Mouse (Mus musculus) right cerebral cortex, postnatal 4 days (tissue): ENCODE data around the gene Gm20388.

Experiments used
- DNase-seq: peaks from one replicate; pipeline ENCODE4 v3.0.0-alpha.2; 2022

Gene Gm20388

GRCm38 (mm10) chr8:120407701-120408240 is 497.1 kb downstream of the Gm20388 start:
- no peak for DNase-seq

GRCm38 (mm10) chr8:120408241-120409215 is 497.9 kb downstream of the Gm20388 start:
- no peak for DNase-seq

- DNase-seq, result no peak
Measured at GRCm38 (mm10) chr8:120409371-120410013, 498.9 kb downstream of the Gm20388 start.

GRCm38 (mm10) chr8:120411059-120411458 is 500.4 kb downstream of the Gm20388 start:
- no peak for DNase-seq

DNA sequence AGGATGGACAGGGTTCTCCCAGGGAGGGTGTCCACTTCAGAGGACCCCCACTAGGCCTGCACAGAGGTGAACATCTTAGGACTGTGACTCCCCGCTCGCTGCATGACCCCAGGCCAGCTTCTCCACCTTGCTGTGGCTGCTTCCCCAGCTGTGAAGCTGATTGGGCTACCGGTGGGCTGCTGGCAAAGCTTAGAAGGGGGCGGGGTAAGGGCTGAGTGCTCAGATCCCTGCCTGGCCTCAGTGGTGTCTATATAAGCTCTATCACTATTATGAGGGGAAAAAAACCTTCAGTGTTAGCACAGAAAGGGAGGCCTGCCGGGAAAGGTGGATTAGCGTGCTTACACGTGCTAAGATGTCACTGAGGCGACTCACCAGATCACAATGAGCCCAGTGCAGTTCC is 501.2 kb downstream of the Gm20388 start:
- no peak for DNase-seq

DNA sequence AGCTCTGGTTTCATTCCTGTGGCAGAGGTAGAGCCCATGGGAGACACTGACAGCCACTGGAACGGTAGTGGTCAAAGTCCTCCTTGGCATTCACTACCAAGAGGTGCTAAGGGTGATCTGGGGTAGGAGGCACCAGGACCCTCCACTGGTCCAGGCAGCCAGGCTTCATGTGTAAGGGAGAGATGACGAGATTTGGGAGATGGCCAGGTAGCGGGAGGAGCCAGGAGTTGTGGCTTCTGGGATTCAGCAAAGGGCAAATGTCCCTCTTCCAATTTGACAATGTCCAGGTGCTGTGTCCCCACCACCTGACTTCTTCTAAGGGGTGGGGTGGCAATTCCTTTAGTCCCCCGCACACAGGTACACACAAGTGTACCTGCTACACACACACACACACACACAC is 501.7 kb downstream of the Gm20388 start:
- no peak for DNase-seq

GRCm38 (mm10) chr8:120412911-120413625 is 502.4 kb downstream of the Gm20388 start:
- peak; percentile 48 for DNase-seq

DNA sequence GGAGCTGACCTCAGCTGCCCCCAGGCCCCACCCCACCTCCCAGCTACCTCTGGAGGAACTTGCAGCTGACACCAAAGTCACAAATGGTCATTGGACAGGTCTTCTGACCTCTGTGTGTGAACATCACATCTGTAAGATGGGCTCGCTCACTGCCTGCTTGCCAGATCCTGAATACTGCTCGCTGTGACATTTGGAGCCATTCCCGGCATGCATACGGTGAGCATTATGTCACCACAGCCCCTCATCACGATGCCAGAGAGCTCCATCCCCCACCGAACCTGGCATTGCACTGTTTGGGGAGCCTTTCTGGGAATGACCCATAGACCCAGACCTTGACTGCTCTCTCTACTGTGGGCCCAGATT is 503.0 kb downstream of the Gm20388 start:
- DNase-seq, result no peak

DNA sequence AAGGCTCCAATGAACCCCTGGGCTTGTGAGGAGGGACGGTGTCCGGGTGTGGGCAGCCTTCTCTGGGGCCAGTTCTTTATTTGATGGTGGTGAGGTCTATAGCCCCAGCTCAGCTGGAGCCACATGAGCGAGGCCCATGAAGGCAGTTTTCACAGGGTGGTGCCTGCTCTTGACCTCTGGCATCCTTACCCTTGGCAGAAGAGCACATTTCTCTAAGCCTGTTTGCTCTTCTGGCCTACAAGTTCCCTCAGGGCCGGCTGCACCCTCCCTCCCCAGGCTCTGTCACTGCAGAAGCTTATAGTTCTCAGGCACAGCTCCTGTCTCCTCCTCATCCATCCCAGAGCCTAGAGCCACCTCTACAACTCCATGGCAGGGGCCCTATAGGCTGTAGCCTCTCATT is 503.6 kb downstream of the Gm20388 start:
- DNase-seq, result no peak

- no peak for DNase-seq
Measured at GRCm38 (mm10) chr8:120415474-120415873, 504.8 kb downstream of the Gm20388 start.

DNA sequence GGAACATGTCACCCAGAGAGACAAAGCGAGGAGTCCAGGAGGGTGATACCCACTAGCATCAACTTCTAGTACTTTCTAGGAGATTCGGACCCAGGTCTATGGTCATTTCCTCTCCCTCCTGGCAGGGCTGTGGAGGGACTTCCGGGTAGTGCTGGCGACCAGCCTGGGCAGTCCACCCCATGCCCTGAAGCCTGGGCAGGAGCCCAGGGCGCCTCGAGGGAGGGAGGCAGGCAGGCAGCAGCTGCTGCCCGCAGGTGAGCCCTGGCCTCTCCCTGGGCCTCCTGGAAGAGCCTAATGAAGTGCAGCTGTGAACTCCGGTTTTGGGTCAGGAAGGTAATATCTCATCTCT is 505.5 kb downstream of the Gm20388 start:
- DNase-seq, result no peak

GRCm38 (mm10) chr8:120416522-120417394 is 506.1 kb downstream of the Gm20388 start:
- peak; percentile 74 for DNase-seq

- no peak for DNase-seq
Measured at GRCm38 (mm10) chr8:120418188-120418587, 507.5 kb downstream of the Gm20388 start.

GRCm38 (mm10) chr8:120419675-120420074 is 509.0 kb downstream of the Gm20388 start:
- no peak for DNase-seq

- DNase-seq, result no peak
Measured at GRCm38 (mm10) chr8:120420226-120420625, 509.6 kb downstream of the Gm20388 start.

DNA sequence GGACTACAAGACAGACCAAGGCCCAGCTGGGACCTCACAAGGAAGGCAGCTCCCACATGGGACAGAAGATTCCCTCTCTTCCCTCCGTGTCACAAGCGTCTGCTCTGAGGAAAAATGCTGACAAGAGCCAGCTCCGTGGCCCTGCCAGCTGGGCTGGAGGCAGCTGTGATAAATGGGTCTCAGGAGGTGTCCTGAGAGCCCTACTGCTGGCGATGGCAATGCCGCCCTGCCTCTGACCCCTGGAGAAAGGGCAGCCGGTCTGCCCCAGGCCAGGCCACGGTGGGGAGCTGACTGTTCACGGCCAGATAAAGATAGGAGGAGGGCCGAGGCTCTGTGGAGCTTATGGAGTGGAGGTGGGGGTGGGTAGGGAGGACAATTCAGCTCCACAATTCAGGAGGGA is 511.0 kb downstream of the Gm20388 start:
- no peak for DNase-seq

- DNase-seq, result no peak
Measured at GRCm38 (mm10) chr8:120422236-120422635, 511.6 kb downstream of the Gm20388 start.

- no peak for DNase-seq
Measured at GRCm38 (mm10) chr8:120423576-120423975, 512.9 kb downstream of the Gm20388 start.

DNA sequence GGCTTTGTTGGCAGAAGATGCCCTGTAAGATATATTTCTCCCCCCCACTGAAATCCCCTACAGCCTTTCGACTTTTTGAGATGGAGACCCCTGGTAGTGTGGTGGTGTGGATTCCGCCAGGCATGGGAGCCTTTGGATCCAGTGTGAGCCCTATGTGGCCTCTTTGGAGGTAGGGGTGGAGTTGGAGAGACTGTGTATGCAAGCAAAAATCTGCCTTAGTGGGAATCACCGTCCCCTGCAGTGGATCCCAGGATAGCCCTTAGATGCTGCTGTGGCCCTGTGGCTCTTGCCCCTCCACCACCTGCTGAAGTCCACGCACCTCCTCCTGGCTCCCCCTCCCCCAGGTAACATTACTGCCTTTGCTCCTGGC is 514.2 kb downstream of the Gm20388 start:
- no peak for DNase-seq

DNA sequence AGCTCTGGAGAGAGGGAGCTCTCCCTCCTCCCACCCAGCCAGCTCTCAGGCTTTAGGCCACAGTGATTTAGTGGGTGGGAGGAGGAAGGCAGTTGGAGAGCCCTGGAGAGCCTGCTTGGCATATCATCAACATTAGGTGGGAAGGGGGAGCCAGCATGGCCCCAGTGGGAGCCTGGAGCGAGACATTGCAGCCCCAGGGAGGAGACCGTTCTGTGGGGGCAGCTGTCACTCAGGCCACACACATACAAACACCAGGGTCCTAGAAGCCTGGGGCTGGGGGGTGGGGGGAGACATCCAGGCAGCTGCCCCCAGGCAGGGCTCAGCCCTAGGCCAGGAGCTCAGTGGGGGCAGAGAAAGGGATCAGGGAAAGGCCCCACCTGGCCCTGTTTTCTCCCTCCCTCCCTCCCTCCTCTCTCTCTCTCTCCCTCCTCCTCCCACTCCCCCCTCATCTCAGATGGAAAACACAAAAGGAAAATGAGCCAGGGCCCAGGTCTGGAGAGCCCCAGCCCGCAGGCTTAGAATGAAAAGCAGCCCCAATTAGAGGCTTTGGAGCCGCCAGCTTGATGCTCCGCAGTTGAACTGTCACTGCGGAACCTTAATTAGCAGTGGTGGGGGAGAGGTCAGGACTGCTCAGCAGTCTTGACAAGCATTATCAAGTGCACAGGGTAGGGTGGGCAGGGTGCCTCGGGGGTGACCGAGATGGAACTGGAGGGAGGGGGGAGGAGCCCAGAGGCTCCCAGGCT is 514.7 kb downstream of the Gm20388 start:
- DNase-seq, result no peak

GRCm38 (mm10) chr8:120426105-120426504 is 515.5 kb downstream of the Gm20388 start:
- DNase-seq, result no peak
